Mouse (Mus musculus) liver, adult 2 months (tissue): ENCODE data around the gene Bbip1.

Source experiments
- CTCF ChIP-seq: fragments of 200-500 bp; IDR thresholded peaks from 2 replicates; pipeline ENCODE4 v1.5.1; 2011; ENCODE audit warnings: low read depth, low read length, control low read depth
- POLR2A ChIP-seq: fragments of 200-500 bp; IDR thresholded peaks from 2 replicates; pipeline ENCODE4 v1.6.1; 2011; ENCODE audit warnings: low read length, control low read depth; ENCODE audit not compliant: insufficient read depth; ENCODE audit errors: extremely low read depth

- TF ChIP-seq CTCF, result no peak
- TF ChIP-seq POLR2A, result no peak
Observed at GRCm38 (mm10) chr19:53942342-53942741, 2.1 kb downstream of the Bbip1 start.
